Mouse (Mus musculus) CD4-positive, CD25-positive, alpha-beta regulatory T cell, adult 4 months (primary cell): ENCODE measurements around the gene Proz. TPM values are rescaled to one million over a fixed set of nuclear protein-coding genes. Genes with fewer than 3 reads are reported as not detected.

ENCODE experiments used
- ATAC-seq: one replicate; pipeline ENCODE4 v1.8.0; 2017
- polyA plus RNA-seq, 2 experiments: library from polyadenylated mRNA; unstranded; fragments of 100-300 nt; shearing (Covaris generic); gene quantifications; one replicate each; pipeline ENCODE4 v1.2.1; 2017

Gene Proz
- polyA plus RNA-seq, 2 experiments from 2014 or later = 1.9 to 2.9 TPM

DNA sequence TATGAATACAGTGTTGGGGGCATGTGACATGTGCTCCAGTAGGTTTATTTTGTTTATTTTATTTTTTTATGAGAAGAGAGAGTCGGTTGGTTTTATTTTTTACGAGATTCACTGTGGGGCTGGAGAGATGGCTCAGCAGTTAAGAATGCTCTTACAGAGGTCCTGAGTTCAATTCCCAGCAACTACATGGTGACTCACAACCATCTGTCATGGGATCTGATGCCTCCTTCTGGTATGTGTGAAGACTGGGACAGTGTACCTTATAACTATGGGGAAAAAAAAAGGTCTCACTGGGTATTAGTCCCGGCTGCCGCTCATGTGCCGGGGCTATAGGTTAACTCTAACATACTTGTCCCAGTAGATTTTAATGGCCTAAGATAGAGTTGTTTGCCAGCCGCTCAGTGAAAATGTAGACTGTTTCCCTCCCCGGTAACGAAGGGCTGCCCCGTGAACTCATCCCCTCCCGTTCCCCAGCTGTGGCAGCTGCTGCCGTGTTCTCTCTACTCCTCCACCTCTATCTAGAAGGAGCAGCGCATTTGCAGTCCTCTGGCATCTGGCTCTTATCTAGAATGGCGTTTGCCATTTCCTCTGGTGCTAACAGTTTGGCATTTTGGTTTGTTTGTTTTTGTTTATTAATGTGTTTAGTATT lies 47.4 kb downstream of the Proz start:
- no peak for ATAC-seq

DNA sequence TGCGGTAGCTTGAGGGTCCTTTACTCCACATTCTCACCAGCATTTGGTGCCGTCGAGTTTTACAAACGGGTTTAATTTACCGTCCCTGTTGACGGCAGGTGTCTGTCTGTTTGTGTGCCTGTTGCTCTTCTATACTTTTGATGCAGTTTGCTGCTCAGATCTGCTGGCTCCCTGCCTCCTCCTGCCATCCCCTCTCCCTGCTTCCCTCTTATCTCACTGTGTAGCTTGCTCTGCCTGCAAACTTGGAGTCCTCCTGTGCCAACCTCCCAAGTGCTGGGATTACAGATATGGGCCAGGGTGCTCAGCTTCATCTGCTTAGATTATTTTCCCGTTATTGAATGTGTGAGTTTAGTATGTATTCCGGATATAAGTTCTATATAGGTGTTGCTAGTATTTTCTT lies 48.3 kb downstream of the Proz start:
- no peak for ATAC-seq

DNA sequence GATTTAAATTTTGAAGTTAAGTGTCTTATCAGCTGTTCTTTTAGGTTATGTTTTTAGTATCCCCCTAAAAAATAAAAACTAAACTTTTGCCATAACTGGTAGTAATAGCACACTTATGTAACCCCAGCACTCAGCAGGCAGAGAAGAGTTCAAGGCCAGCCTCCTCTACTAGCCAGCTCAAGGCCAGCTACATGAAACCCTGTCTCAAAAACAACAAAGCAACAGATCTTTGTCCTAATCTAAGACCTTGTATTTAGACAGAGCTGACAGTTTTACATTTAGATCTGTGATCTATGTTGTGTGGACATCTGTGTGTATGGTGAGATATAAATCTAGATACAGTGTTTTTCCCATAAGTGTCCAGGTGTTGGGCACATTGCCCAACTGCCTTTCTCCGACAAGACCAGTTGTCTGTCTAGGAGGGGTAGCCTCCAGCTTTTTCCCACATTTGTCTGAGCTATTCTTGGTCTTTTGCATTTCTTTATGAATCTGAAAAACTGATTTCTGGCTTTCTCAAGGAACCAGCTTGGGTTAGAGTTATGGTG lies 48.8 kb downstream of the Proz start:
- no peak for ATAC-seq

DNA sequence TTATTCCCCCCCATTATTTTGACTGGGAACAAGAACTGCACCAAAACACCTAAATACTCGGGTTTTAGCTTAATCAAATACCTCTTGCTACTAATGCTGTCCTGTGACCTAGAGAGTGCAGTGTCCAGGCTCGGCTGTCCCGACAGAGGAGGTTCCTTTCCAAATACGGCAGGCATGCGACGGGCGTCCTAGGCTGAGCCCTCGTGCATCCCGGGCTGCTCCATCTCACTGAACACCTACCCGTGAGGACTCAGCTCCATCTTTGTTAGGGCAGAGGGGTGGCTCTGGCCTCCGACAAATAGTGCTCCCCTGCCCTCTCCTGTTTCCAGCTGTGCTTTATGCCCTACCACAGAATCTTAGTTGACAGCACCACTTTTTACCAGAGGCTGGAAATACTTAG lies 51.2 kb downstream of the Proz start:
- ATAC-seq = no peak

DNA sequence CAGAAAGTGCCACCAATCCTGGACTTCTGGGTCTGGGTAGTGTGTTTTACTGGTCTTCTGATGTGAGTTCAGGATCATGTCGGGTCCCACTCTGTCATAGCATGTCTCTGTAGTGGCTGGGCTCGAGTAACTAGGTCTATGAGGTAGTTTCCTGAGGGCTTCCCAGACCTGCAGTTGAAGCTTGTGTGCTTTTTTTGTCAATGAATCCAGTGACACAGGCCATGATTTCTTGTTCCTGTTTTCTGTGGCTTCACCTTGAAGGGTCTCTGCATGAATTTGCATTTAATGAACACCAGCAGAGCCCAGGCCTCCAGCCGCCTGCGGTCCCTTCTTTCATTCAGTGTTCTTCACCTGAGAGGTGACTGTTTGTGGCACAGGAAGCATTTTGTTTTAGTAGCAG lies 52.5 kb downstream of the Proz start:
- ATAC-seq = no peak

DNA sequence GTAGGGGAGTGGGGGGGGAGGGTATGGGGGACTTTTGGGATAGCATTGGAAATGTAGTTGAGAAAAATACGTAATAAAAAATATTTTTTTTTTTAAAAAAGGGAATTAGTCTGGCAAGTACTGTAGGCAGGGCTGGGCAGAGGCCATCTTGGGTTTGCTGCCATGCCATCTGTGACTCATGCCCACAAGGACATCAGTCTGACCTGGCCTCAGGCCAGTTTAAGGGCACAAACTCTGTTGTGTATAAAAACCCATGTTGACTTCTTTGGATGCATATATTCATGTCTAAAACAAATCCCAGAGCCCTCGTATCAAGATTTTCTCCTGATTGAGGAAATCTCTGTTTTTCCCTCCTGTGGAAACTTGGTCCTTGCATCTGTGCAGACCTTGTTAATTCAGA lies 56.4 kb downstream of the Proz start:
- no peak for ATAC-seq

DNA sequence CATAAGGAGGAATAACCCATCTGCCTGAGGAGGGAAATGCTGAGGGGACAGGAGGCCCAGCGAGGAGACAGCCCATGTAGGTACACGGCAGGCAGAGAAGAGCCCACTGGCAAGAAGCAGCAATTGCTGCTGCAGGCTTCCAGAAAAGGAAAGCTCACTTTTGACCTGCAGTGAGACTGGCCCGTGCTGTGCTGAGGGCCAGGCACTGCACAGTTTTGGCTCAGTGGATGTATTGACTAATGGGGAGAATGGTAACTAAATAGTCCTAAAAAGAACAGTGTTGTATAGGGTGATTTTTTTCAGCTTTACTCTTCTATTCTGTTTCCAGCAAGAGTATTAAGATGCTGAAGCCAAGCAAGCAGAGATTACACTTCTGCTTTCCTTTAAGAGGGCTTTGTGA lies 57.8 kb downstream of the Proz start:
- ATAC-seq = no peak

DNA sequence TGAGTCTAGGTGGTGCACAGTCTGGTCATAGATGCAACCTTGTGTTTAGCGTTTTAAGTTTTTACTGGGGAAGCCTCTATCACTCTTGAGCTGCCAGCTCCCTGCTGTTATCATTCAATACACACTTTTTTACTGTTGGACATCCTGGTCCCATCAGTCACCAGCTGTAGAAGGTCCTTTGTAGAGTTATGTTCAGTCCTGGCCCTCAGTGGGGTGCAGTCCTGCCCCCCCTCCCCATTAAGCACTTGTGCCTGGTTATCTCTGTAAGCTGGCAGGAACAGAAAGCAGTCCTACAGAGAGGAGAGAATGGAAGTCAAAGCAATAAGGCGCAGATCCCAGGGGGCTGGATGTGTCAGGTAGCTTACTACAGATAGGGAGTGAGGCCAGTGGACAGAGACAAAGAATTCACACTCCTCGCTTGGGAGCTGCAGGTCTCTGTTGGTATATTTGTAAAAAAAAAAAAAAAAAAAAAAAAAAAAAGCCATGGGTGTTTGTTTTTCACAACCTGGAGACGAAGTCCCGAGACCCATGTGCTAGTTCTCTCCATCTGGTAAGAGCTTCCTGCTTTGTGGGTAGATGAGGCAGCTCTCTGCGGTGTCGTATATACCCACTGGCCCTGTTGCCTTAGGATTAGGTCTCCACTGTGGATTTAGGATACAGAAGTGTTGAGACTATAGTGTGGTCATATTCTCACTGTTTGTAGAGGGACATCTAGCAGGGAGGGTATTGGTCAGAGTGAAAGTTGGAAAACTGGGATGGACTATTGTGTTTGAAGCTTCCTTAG lies 60.4 kb downstream of the Proz start:
- no peak for ATAC-seq

DNA sequence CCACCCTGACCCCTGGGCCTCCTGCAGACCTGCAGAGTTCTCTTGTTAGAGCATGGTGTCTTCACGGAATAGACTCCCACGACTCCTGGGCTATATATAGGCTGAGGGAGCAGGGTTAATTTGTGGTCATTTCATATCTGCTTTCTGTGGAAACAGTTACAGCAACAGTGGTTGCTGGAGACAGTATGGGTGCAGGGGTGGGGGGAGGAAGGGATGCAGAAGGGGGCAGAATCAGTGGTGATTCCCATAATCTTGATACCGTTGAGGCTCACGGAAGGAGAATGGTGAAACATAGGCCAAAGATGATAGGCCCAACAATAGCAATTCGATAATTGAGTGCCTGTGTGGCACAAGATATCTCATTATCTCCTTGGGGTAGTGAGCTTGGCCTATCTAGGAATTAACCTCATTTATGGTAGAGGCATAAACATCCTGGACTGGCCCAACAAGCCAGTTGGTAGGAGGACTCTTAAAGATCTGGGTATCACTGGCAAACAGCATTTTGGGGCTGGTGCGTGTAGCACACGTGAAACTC lies 62.2 kb downstream of the Proz start:
- no peak for ATAC-seq

DNA sequence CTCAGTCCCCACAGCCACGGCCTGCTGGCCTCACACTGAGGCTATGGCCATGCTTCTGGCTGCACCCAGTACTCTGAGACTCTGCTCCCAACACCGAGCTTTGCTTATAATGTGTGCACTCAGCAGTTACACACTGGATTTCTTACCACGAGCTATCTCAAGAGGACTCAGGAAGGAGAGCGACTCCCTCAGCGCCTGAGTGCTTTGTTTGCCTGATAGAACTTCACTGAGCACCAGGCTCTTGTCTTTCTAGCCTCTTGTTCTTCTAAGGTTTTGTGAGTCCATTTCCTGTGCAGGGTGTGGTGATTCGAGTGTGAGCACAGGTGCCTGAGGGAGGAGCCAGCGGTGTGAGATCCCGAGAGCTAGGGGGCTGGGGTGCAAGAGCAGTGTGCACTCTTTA lies 64.2 kb downstream of the Proz start:
- no peak for ATAC-seq

Other genes starting within 250 kb of the Proz start
- gene Mcf2l, start 187.1 kb upstream of the Proz start, polyA plus RNA-seq = under 1 TPM in 1 of 2 experiments, not detected in 1; 0.65 TPM
- gene F7, start 34.9 kb upstream of the Proz start, polyA plus RNA-seq = not detected
- not detected for gene F10, start 23.6 kb upstream of the Proz start, polyA plus RNA-seq
- gene Pcid2, start 44.5 kb downstream of the Proz start, polyA plus RNA-seq = 10 to 100 TPM; 38.6 to 56.6 TPM
- 10 to 100 TPM; 20.3 to 20.5 TPM for gene Cul4a, start 44.7 kb downstream of the Proz start, polyA plus RNA-seq
- 10 to 100 TPM; 12.6 to 25.2 TPM for gene Lamp1, start 98.2 kb downstream of the Proz start, polyA plus RNA-seq
- gene Grtp1, start 139.7 kb downstream of the Proz start, polyA plus RNA-seq = 1 to 10 TPM; 2.8 to 3.2 TPM
- gene Adprhl1, start 193.2 kb downstream of the Proz start, polyA plus RNA-seq = under 1 TPM in 1 of 2 experiments, not detected in 1; 0.12 TPM
- gene Dcun1d2, start 227.2 kb downstream of the Proz start, polyA plus RNA-seq = 10 to 100 TPM; 23.6 to 27.6 TPM
- 10 to 100 TPM; 26.8 to 32.8 TPM for gene Tmco3, start 227.3 kb downstream of the Proz start, polyA plus RNA-seq